Mouse (Mus musculus) liver, embryonic 11.5 days (tissue): ENCODE measurements around the gene Zfp697. TPM values are rescaled to one million over a fixed set of nuclear protein-coding genes. Genes with fewer than 3 reads are reported as not detected.
"Not testable (repeated sequence)": the region's sequence is repeated elsewhere in the genome, so short reads cannot be mapped to it uniquely, and the experiment has no call there.

ENCODE experiments used
- ATAC-seq: fragments of 200-750 bp; cut with Nextera tagmentation; replicated peaks from 2 replicates; pipeline ENCODE4 v1.8.0; 2017; ENCODE audit warnings: moderate number of reproducible peaks, mild to moderate bottlenecking, moderate TSS enrichment, moderate library complexity; ENCODE audit not compliant: low FRiP score
- DNase-seq: peaks from one replicate; pipeline ENCODE4 v3.0.0-alpha.2; 2017; ENCODE audit warnings: low spot score
- H3K27ac ChIP-seq: fragments of 300-500 bp; sonication (generic); 2 replicates; pipeline ENCODE4 v1.5.1; 2014; ENCODE audit warnings: mild to moderate bottlenecking, low read depth, low read length, control low read depth
- H3K27me3 ChIP-seq: fragments of 300-500 bp; sonication (generic); replicated peaks from 2 replicates; pipeline ENCODE4 v1.6.1; 2014; ENCODE audit warnings: low read length, mixed read lengths; ENCODE audit not compliant: control insufficient read depth, insufficient read depth
- H3K36me3 ChIP-seq: fragments of 300-500 bp; sonication (generic); 2 replicates; pipeline ENCODE4 v1.6.1; 2014; ENCODE audit warnings: mild to moderate bottlenecking, low read length, moderate library complexity, mixed read lengths; ENCODE audit not compliant: control insufficient read depth, insufficient read depth
- H3K4me1 ChIP-seq: fragments of 300-500 bp; sonication (generic); replicated peaks from 2 replicates; pipeline ENCODE4 v1.6.1; 2014; ENCODE audit warnings: low read length, mixed read lengths; ENCODE audit not compliant: control insufficient read depth, insufficient read depth
- H3K4me2 ChIP-seq: fragments of 300-500 bp; sonication (generic); 2 replicates; pipeline ENCODE4 v1.6.1; 2014; ENCODE audit warnings: mild to moderate bottlenecking, control low read depth, moderate library complexity
- H3K4me3 ChIP-seq: fragments of 300-500 bp; sonication (generic); 2 replicates; pipeline ENCODE4 v1.5.1; 2014; ENCODE audit warnings: low read depth, low read length, control low read depth
- H3K9ac ChIP-seq: fragments of 300-500 bp; sonication (generic); 2 replicates; pipeline ENCODE4 v1.6.1; 2014; ENCODE audit warnings: low read depth, low read length, control low read depth
- H3K9me3 ChIP-seq: fragments of 300-500 bp; sonication (generic); 2 replicates; pipeline ENCODE4 v1.6.1; 2016; ENCODE audit warnings: low read length, inconsistent platforms, mixed read lengths; ENCODE audit not compliant: control insufficient read depth
- WGBS: fragments of 180-500 bp; shearing (Covaris S2); extraction: QIAGEN DNeasy Blood & Tissue Kit; methylation state at CpG from one replicate; pipeline ENCODE4 v1.1.7; 2014; 5-methylcytosine and 5-hydroxymethylcytosine counted together
- polyA plus RNA-seq: library from polyadenylated mRNA; unstranded; fragments of >200 nt; fragmentation: Nextera tagmentation; extraction: Ambion mirVana; gene quantifications from 2 replicates; pipeline ENCODE4 v1.2.1, GENCODE M21; 2014

The Zfp697 gene
- polyA plus RNA-seq, 1 experiment from 2014 or later = 5.7 TPM

DNA sequence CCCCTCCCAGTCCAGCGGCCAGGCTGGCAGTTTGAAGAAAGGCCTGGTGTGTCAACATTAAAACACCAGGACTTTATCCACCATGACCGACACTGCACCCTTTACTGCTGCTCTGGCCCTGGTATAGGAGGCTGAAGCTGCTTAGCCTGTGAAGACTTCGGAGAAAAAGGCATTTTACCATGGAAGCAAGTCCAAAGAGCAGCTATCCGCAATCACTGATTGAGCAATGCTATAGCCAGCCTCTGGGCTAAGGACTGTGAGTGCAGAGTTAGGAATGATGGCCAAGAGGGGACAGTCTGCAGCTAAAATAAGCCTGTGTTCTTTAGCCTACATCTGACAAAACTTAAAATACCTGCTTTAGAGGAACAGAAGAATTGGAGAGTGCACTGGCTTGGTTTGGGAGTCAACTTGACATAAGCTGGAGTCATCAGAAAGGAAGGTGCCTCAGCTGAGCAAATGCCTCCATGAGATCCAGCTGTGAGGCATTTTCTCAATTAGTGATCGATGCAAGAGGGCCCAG, 25.1 kb downstream of the Zfp697 start:
- H3K9me3 ChIP-seq, H3K4me1 ChIP-seq, H3K27ac ChIP-seq, H3K4me2 ChIP-seq, H3K27me3 ChIP-seq, ATAC-seq, H3K36me3 ChIP-seq, H3K9ac ChIP-seq, H3K4me3 ChIP-seq, DNase-seq: not testable (repeated sequence)
- WGBS = 57% methylated on average over 5 of the region's 5 CpGs

DNA sequence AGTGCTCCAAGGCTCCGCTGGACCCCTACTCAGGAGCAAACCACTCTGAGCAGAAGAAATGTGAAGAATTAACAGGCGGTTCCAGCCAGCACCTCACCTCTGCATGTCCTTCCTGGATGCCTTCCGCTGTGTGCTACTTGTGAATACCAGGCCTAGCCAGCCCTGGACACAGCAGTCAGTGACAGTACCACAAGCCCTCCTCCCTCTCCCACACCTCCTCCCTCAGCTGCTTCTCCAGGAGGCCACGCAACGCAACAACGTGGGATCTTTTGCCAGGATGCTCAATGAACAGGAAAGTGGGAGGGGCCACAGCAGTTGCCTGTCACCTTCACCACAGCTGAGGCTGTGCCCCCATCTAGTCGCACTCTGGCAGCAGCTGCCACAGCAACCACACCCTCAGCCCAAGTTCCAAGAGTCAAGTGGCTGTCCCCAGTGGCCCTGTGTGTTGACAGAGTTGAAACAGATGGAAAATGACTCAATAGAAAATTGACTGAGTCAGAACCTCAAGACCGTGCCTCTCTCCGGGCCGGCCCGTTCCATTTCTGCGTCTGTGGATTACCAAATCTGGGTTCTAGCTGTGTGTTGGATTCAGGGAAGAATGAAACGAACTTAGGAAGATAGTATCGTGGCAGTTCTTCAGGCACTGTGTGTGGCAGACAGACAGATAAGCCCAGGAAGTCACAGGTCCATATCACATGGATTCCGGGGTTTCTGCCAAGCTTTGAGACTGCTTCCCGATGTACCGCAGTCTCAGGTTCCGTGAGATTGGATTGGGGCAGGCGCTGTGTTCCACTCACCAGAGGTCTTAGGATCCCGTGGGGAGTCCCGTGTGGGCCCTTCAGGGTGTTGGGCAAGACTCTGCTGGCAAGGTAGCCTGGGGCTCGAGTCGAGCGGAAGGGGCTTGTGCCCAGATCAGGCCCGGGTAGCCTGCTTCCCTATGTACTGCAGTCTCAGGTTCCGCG, 28.6 kb downstream of the Zfp697 start:
- not testable (repeated sequence) for H3K9me3 ChIP-seq, H3K36me3 ChIP-seq, ATAC-seq, H3K27ac ChIP-seq, DNase-seq, H3K4me2 ChIP-seq, H3K9ac ChIP-seq, H3K4me1 ChIP-seq, H3K4me3 ChIP-seq, H3K27me3 ChIP-seq
- WGBS = 86% methylated on average over 16 of the region's 27 CpGs

DNA sequence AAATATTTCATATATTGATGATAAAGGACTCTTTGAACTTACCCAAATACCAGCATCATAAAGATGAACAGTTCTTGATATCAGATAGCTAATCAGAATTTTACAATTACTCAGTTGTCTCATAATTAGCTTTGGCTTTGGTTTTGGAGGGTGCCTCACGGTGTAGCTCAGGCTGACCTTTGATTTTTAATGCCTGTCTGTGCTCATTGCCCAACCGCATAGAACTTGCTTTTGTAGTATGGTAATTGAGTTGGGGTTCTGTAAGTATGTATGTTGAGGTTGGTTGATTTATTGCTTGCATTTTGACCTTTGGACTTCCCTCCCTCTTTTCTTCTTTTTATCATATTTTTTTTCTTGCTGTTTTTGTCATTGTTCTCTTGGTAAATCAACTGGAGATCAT, 31.5 kb downstream of the Zfp697 start:
- Histone ChIP-seq H3K36me3 (no peaks in the 10 kb centered on the region), H3K27ac (no peak overlapping the region), H3K4me2 (no peak overlapping the region), H3K9me3 (no peaks in the 10 kb centered on the region), H3K4me1 (peaks cover 9% of the 10 kb centered on the region), H3K9ac (no peak overlapping the region), H3K4me3 (no peak overlapping the region), H3K27me3 (no peaks in the 10 kb centered on the region)
- no peak for ATAC-seq
- WGBS = 77% methylated on average over 2 of the region's 2 CpGs
- DNase-seq = no peak

- Histone ChIP-seq H3K27me3 (no peaks in the 10 kb centered on the region), H3K36me3 (no peaks in the 10 kb centered on the region), H3K4me2 (no peak overlapping the region), H3K27ac (no peak overlapping the region), H3K9me3 (no peaks in the 10 kb centered on the region), H3K9ac (no peak overlapping the region), H3K4me3 (no peak overlapping the region), H3K4me1 (peaks cover 9% of the 10 kb centered on the region)
- DNase-seq (no peak), ATAC-seq (no peak)
- WGBS = 64% methylated on average over 3 of the region's 3 CpGs
Observed at GRCm38 (mm10) chr3:98414296-98414695, 32.0 kb downstream of the Zfp697 start.

- Histone ChIP-seq H3K4me1 (peaks cover 11% of the 10 kb centered on the region), H3K4me2 (no peak overlapping the region)
- peak; percentile 13; the same call in 1 of the 2 replicates for ATAC-seq
Observed at GRCm38 (mm10) chr3:98416426-98417250, 34.4 kb downstream of the Zfp697 start.

DNA sequence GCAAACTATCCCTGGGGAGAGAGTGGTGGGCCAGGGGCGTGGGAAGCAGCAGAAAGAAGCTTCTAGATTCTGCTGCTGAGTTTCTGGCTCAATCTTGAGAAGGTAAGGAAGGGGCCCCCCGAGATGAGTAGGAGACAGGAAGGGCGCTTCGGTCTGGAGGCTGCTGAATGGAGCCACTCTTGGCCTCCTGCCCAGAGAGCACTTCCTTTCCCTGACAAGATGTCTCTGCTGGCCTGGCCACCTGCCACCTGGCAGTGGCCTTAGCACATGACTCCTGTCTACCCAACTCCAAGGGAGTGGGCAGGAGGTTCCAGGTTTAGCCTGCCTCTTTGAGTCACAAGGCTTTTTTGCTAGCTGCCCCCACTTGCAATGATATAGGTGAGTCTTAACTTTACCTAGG, 35.1 kb downstream of the Zfp697 start:
- DNase-seq (no peak), ATAC-seq (peak; percentile 39; the same call in 1 of the 2 replicates)
- no peaks in the 10 kb centered on the region for H3K36me3 ChIP-seq
- H3K4me2 ChIP-seq = no peak overlapping the region
- no peak overlapping the region for H3K27ac ChIP-seq
- no peak overlapping the region for H3K9ac ChIP-seq
- H3K4me3 ChIP-seq = no peak overlapping the region
- H3K4me1 ChIP-seq = peaks cover 11% of the 10 kb centered on the region
- H3K9me3 ChIP-seq = no peaks in the 10 kb centered on the region
- H3K27me3 ChIP-seq = no peaks in the 10 kb centered on the region
- 40% methylated on average over 4 of the region's 4 CpGs for WGBS

More at GRCm38 (mm10) chr3:98416426-98417250, 34.4 kb downstream of the Zfp697 start:
- 52% methylated on average over 5 of the region's 5 CpGs for WGBS
- H3K27ac ChIP-seq = no peak overlapping the region
- H3K36me3 ChIP-seq = no peaks in the 10 kb centered on the region
- no peaks in the 10 kb centered on the region for H3K9me3 ChIP-seq
- H3K9ac ChIP-seq = no peak overlapping the region
- no peak overlapping the region for H3K4me3 ChIP-seq
- H3K27me3 ChIP-seq = no peaks in the 10 kb centered on the region
- DNase-seq = no peak

- no peak for ATAC-seq
Observed at GRCm38 (mm10) chr3:98418991-98419785, 36.9 kb downstream of the Zfp697 start.

DNA sequence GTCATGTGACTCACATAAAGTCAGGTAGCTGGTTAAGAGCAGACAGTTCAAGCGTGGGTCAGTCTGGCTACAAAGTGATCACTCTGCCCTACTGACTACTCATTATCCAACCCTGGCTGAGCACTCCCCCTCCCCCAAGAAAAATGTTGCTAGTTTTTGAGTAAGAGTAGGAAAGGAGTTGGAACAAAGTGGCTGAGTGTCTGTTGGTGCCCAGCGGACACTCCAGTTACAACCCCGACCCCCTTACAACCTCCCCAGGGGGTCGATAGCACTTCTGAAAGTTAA, 37.5 kb downstream of the Zfp697 start:
- no peaks in the 10 kb centered on the region; the same call in 1 of the 2 replicates for H3K36me3 ChIP-seq
- no peaks in the 10 kb centered on the region for H3K9me3 ChIP-seq
- WGBS = 59% methylated on average over 4 of the region's 4 CpGs
- H3K4me2 ChIP-seq = no peak overlapping the region
- no peak overlapping the region for H3K27ac ChIP-seq
- DNase-seq = no peak
- H3K27me3 ChIP-seq = no peaks in the 10 kb centered on the region
- ATAC-seq = no peak
- peaks cover 11% of the 10 kb centered on the region for H3K4me1 ChIP-seq
- no peak overlapping the region for H3K9ac ChIP-seq
- H3K4me3 ChIP-seq = no peak overlapping the region

More at GRCm38 (mm10) chr3:98418991-98419785, 36.9 kb downstream of the Zfp697 start:
- DNase-seq = no peak
- Histone ChIP-seq H3K36me3 (no peaks in the 10 kb centered on the region; the same call in 1 of the 2 replicates), H3K4me3 (no peak overlapping the region), H3K9me3 (no peaks in the 10 kb centered on the region), H3K4me1 (peaks cover 11% of the 10 kb centered on the region), H3K9ac (no peak overlapping the region), H3K27ac (no peak overlapping the region), H3K27me3 (no peaks in the 10 kb centered on the region), H3K4me2 (no peak overlapping the region)
- WGBS = 66% methylated on average over 6 of the region's 6 CpGs
